Mouse (Mus musculus) liver, embryonic 14.5 days (tissue): ENCODE results near the gene Psma2.

Source experiments
- CTCF ChIP-seq: IDR thresholded peaks from 2 replicates; pipeline ENCODE4 v1.5.1; 2016; ENCODE audit warnings: antibody characterized with exemption, low read depth, control low read depth
- EP300 ChIP-seq: IDR thresholded peaks from 2 replicates; pipeline ENCODE4 v1.6.1; 2016; ENCODE audit warnings: antibody characterized with exemption, low read depth

GRCm38 (mm10) chr13:14670342-14670741 is 57.3 kb downstream of the Psma2 start:
- no peak for TF ChIP-seq EP300
- TF ChIP-seq CTCF = peak; percentile 28; the same call in 1 of the 2 replicates
